Mouse (Mus musculus): ENCODE measurements around the gene Kcns3. TPM values are rescaled to one million over a fixed set of nuclear protein-coding genes. Genes with fewer than 3 reads are reported as not detected.

Gene Kcns3
- polyA plus RNA-seq, 1 experiment from 2014 or later, result 3.3 TPM

DNA sequence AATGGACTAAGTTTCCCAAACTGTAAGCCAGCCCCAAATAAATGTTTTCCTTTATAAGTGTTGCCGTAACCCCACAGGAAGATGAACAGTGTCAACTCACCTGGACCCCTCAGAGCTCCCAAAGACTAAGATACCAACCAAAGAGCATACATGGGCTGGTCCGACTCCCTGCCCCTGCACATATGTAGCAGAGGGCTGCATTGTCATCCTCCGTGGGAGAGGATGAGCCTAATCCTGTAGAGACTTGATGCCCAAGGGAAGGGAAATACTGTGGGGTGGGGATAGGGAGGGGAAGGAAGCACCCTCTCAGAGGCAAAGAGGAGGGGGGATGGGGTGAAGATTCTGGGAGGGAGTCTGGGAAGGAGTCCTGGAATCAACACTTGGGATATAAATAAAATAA lies 7.8 kb upstream of the Kcns3 start:
- H3K9me3 ChIP-seq (ENCODE audit: control insufficient read depth, low read length), result no peaks in the 10 kb centered on the region
- H3K4me1 ChIP-seq (replicated peaks; ENCODE audit: control insufficient read depth, insufficient read depth, low read length), result no peaks in the 10 kb centered on the region
- no peak overlapping the region for H3K4me3 ChIP-seq (ENCODE audit: low read depth, low read length)
- H3K9ac ChIP-seq (ENCODE audit: low read length), result no peak overlapping the region
- no peak overlapping the region for H3K4me2 ChIP-seq (ENCODE audit: low read length)
- no peak for DNase-seq (ENCODE audit: low spot score)
- H3K27ac ChIP-seq (ENCODE audit: low read depth), result no peak overlapping the region
- 92% methylated on average over 3 of the region's 3 CpGs for WGBS
- no peak for ATAC-seq (replicated peaks; ENCODE audit: low FRiP score, low TSS enrichment, low read depth)
- no peaks in the 10 kb centered on the region for H3K27me3 ChIP-seq (replicated peaks; ENCODE audit: control insufficient read depth, insufficient read depth, low read length)
- no peaks in the 10 kb centered on the region for H3K36me3 ChIP-seq (ENCODE audit: control insufficient read depth, insufficient read depth, low read length)

GRCm38 (mm10) chr12:11155123-11155522 lies 4.3 kb upstream of the Kcns3 start:
- H3K36me3 ChIP-seq (ENCODE audit: control insufficient read depth, insufficient read depth, low read length), result no peaks in the 10 kb centered on the region
- H3K9me3 ChIP-seq (ENCODE audit: control insufficient read depth, low read length), result no peaks in the 10 kb centered on the region
- H3K4me1 ChIP-seq (replicated peaks; ENCODE audit: control insufficient read depth, insufficient read depth, low read length), result no peaks in the 10 kb centered on the region
- WGBS, result 86% methylated on average over 1 of the region's 1 CpGs
- no peak overlapping the region for H3K4me2 ChIP-seq (ENCODE audit: low read length)
- no peak overlapping the region for H3K9ac ChIP-seq (ENCODE audit: low read length)
- ATAC-seq (replicated peaks; ENCODE audit: low FRiP score, low TSS enrichment, low read depth) (no peak), DNase-seq (ENCODE audit: low spot score) (no peak)
- H3K27me3 ChIP-seq (replicated peaks; ENCODE audit: control insufficient read depth, insufficient read depth, low read length), result peaks cover 28% of the 10 kb centered on the region
- H3K27ac ChIP-seq (ENCODE audit: low read depth), result no peak overlapping the region
- no peak overlapping the region for H3K4me3 ChIP-seq (ENCODE audit: low read depth, low read length)

- no peak overlapping the region for H3K27ac ChIP-seq (ENCODE audit: low read depth)
- ATAC-seq (replicated peaks; ENCODE audit: low FRiP score, low TSS enrichment, low read depth), result no peak
- no peak overlapping the region for H3K4me2 ChIP-seq (ENCODE audit: low read length)
Observed at GRCm38 (mm10) chr12:11153587-11153986, 2.7 kb upstream of the Kcns3 start.

GRCm38 (mm10) chr12:11150192-11150935 lies 492 bp downstream of the Kcns3 start:
- DNase-seq (ENCODE audit: low spot score), result peak; percentile 73
- peak overlapping the region; percentile 48 for H3K4me3 ChIP-seq (ENCODE audit: low read depth, low read length)
- H3K9ac ChIP-seq (ENCODE audit: low read length), result peak overlapping the region; percentile 27
- H3K27me3 ChIP-seq (replicated peaks; ENCODE audit: control insufficient read depth, insufficient read depth, low read length), result peaks cover 57% of the 10 kb centered on the region
- WGBS, result 2% methylated on average over 28 of the region's 66 CpGs
- ATAC-seq (replicated peaks; ENCODE audit: low FRiP score, low TSS enrichment, low read depth), result peak; percentile 84
- H3K4me2 ChIP-seq (ENCODE audit: low read length), result peak overlapping the region; percentile 95
- 0 out of 2 replicates have a peak, but pooled peaks cover 4% of the 10 kb centered on the region for H3K4me1 ChIP-seq (replicated peaks; ENCODE audit: control insufficient read depth, insufficient read depth, low read length)
- no peaks in the 10 kb centered on the region for H3K36me3 ChIP-seq (ENCODE audit: control insufficient read depth, insufficient read depth, low read length)
- H3K9me3 ChIP-seq (ENCODE audit: control insufficient read depth, low read length), result no peaks in the 10 kb centered on the region
- no peak overlapping the region for H3K27ac ChIP-seq (ENCODE audit: low read depth)

More at GRCm38 (mm10) chr12:11153587-11153986, 2.7 kb upstream of the Kcns3 start:
- Histone ChIP-seq H3K36me3 (ENCODE audit: control insufficient read depth, insufficient read depth, low read length) (no peaks in the 10 kb centered on the region), H3K9me3 (ENCODE audit: control insufficient read depth, low read length) (no peaks in the 10 kb centered on the region), H3K4me1 (replicated peaks; ENCODE audit: control insufficient read depth, insufficient read depth, low read length) (0 out of 2 replicates have a peak, but pooled peaks cover 4% of the 10 kb centered on the region), H3K4me3 (ENCODE audit: low read depth, low read length) (no peak overlapping the region), H3K27me3 (replicated peaks; ENCODE audit: control insufficient read depth, insufficient read depth, low read length) (peaks cover 43% of the 10 kb centered on the region), H3K9ac (ENCODE audit: low read length) (no peak overlapping the region)
- no peak for DNase-seq (ENCODE audit: low spot score)

GRCm38 (mm10) chr12:11149421-11150191 lies 1.2 kb downstream of the Kcns3 start:
- Histone ChIP-seq H3K4me3 (ENCODE audit: low read depth, low read length) (peak overlapping the region; percentile 48), H3K27ac (ENCODE audit: low read depth) (no peak overlapping the region), H3K9ac (ENCODE audit: low read length) (peak overlapping the region; percentile 27; the same call in 1 of the 2 replicates), H3K27me3 (replicated peaks; ENCODE audit: control insufficient read depth, insufficient read depth, low read length) (peaks cover 57% of the 10 kb centered on the region), H3K36me3 (ENCODE audit: control insufficient read depth, insufficient read depth, low read length) (no peaks in the 10 kb centered on the region), H3K4me2 (ENCODE audit: low read length) (peak overlapping the region; percentile 95), H3K4me1 (replicated peaks; ENCODE audit: control insufficient read depth, insufficient read depth, low read length) (0 out of 2 replicates have a peak, but pooled peaks cover 4% of the 10 kb centered on the region), H3K9me3 (ENCODE audit: control insufficient read depth, low read length) (no peaks in the 10 kb centered on the region)
- DNase-seq (ENCODE audit: low spot score), result peak; percentile 77
- peak; percentile 51 for ATAC-seq (replicated peaks; ENCODE audit: low FRiP score, low TSS enrichment, low read depth)
- under 1% methylated on average over 41 of the region's 41 CpGs for WGBS

DNA sequence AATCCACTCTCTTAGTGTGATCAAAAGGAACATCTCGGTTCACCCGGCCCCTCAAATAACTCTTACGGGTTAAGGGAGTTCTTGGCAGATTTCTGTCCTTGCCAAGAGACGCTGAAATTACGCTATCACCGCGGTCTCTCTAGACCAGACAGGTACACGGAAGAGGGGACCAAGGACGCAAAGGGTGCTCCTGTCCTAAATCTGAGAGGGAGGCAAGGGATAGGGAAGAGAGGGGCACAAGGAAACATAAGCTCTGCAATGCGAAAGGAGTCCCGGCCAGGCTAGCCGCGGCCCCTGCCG lies 1.8 kb downstream of the Kcns3 start:
- H3K4me3 ChIP-seq (ENCODE audit: low read depth, low read length), result peak overlapping the region; percentile 48
- H3K4me1 ChIP-seq (replicated peaks; ENCODE audit: control insufficient read depth, insufficient read depth, low read length), result 0 out of 2 replicates have a peak, but pooled peaks cover 4% of the 10 kb centered on the region
- peaks cover 57% of the 10 kb centered on the region for H3K27me3 ChIP-seq (replicated peaks; ENCODE audit: control insufficient read depth, insufficient read depth, low read length)
- DNase-seq (ENCODE audit: low spot score), result peak; percentile 64
- no peak overlapping the region; the same call in 1 of the 2 replicates for H3K9ac ChIP-seq (ENCODE audit: low read length)
- ATAC-seq (replicated peaks; ENCODE audit: low FRiP score, low TSS enrichment, low read depth), result 0 out of 2 replicates have a peak, but pooled peaks have one; percentile 5
- under 1% methylated on average over 14 of the region's 14 CpGs for WGBS
- H3K36me3 ChIP-seq (ENCODE audit: control insufficient read depth, insufficient read depth, low read length), result no peaks in the 10 kb centered on the region
- H3K4me2 ChIP-seq (ENCODE audit: low read length), result peak overlapping the region; percentile 95
- no peak overlapping the region for H3K27ac ChIP-seq (ENCODE audit: low read depth)
- H3K9me3 ChIP-seq (ENCODE audit: control insufficient read depth, low read length), result no peaks in the 10 kb centered on the region

- no peak for ATAC-seq (replicated peaks; ENCODE audit: low FRiP score, low TSS enrichment, low read depth)
- no peak for DNase-seq (ENCODE audit: low spot score)
- 58% methylated on average over 1 of the region's 1 CpGs for WGBS
Observed at GRCm38 (mm10) chr12:11144894-11145293, 6.0 kb downstream of the Kcns3 start.

DNA sequence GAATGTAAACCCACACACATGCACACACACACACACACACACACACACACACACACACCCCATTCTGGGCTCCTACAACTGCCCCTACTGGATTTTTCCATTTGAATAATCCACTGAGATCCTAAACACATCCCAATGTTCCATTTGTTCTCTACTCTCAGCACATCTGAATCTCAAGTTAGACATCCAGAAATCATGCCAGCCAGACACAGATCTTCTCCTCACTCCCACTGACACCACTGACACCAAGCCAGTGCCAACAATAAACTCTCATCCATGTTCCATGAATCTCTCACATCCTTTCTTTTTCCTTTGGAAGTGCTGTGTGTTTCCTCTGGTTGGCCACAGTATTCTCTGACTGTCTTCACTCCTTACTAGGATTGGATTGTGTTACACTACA lies 18.4 kb downstream of the Kcns3 start:
- no peaks in the 10 kb centered on the region for H3K27me3 ChIP-seq (replicated peaks; ENCODE audit: control insufficient read depth, insufficient read depth, low read length)
- H3K9ac ChIP-seq (ENCODE audit: low read length), result no peak overlapping the region
- no peak overlapping the region for H3K4me2 ChIP-seq (ENCODE audit: low read length)
- H3K4me1 ChIP-seq (replicated peaks; ENCODE audit: control insufficient read depth, insufficient read depth, low read length), result no peaks in the 10 kb centered on the region
- H3K36me3 ChIP-seq (ENCODE audit: control insufficient read depth, insufficient read depth, low read length), result no peaks in the 10 kb centered on the region
- ATAC-seq (replicated peaks; ENCODE audit: low FRiP score, low TSS enrichment, low read depth) (no peak), DNase-seq (ENCODE audit: low spot score) (no peak)
- no peak overlapping the region for H3K27ac ChIP-seq (ENCODE audit: low read depth)
- H3K9me3 ChIP-seq (ENCODE audit: control insufficient read depth, low read length), result no peaks in the 10 kb centered on the region
- H3K4me3 ChIP-seq (ENCODE audit: low read depth, low read length), result no peak overlapping the region

More at GRCm38 (mm10) chr12:11144894-11145293, 6.0 kb downstream of the Kcns3 start:
- Histone ChIP-seq H3K27me3 (replicated peaks; ENCODE audit: control insufficient read depth, insufficient read depth, low read length) (peaks cover 27% of the 10 kb centered on the region), H3K9me3 (ENCODE audit: control insufficient read depth, low read length) (no peaks in the 10 kb centered on the region), H3K27ac (ENCODE audit: low read depth) (no peak overlapping the region), H3K9ac (ENCODE audit: low read length) (no peak overlapping the region), H3K4me3 (ENCODE audit: low read depth, low read length) (no peak overlapping the region), H3K4me2 (ENCODE audit: low read length) (no peak overlapping the region), H3K4me1 (replicated peaks; ENCODE audit: control insufficient read depth, insufficient read depth, low read length) (0 out of 2 replicates have a peak, but pooled peaks cover 4% of the 10 kb centered on the region), H3K36me3 (ENCODE audit: control insufficient read depth, insufficient read depth, low read length) (no peaks in the 10 kb centered on the region)
